ENCODE assay signal across 27 mouse cellular contexts in genomic region chr6:32300611-32301010, GRCm38 (mm10).
DNase-seq lines count a peak whose midpoint lies in the region; ATAC-seq and TF ChIP-seq lines count a peak whose summit lies in the region.
"Had no signal": no experiment of that assay in that cellular context is flagged by ENCODE, and none has a peak within 500 bp of the region (broad histone marks: within the 10 kb centered on the region; RNA-seq: fewer than 3 reads in every experiment).

No protein-coding gene starts in this region.

- 54% methylated on average over 2 of the region's 2 CpGs for WGBS in embryonic facial prominence, embryonic 14.5 days
- 88% methylated on average over 2 of the region's 2 CpGs for WGBS in embryonic facial prominence, embryonic 10.5 days
- 90% methylated on average over 2 of the region's 2 CpGs for WGBS in midbrain, embryonic 11.5 days
- 72% methylated on average over 2 of the region's 2 CpGs for WGBS in midbrain, embryonic 10.5 days
- 75% methylated on average over 2 of the region's 2 CpGs for WGBS in kidney, embryonic 14.5 days

- H3K4me1 ChIP-seq in embryonic facial prominence, embryonic 14.5 days (ENCODE audit: control insufficient read depth, insufficient read depth, low read length) = no peaks in the 10 kb centered on the region
- H3K4me1 ChIP-seq in embryonic facial prominence, embryonic 10.5 days = no peaks in the 10 kb centered on the region
- no peaks in the 10 kb centered on the region for H3K4me1 ChIP-seq in midbrain, embryonic 11.5 days (ENCODE audit: control insufficient read depth, insufficient read depth, low read length)
- H3K4me1 ChIP-seq in midbrain, embryonic 10.5 days = no peaks in the 10 kb centered on the region
- H3K4me1 ChIP-seq in kidney, embryonic 14.5 days (ENCODE audit: control insufficient read depth, insufficient read depth, low read length) = no peaks in the 10 kb centered on the region
- H3K4me1 ChIP-seq: embryonic facial prominence, embryonic 13.5 days; forebrain, embryonic 10.5 days; heart, embryonic 10.5 days; heart, embryonic 13.5 days had no signal

- no peak overlapping the region for H3ac ChIP-seq in myocyte (ENCODE audit: control insufficient read depth, insufficient read length)

- peak; percentile 23 for DNase-seq in embryonic facial prominence, embryonic 14.5 days (ENCODE audit: low spot score)
- no peak for DNase-seq in embryonic facial prominence, embryonic 10.5 days (ENCODE audit: low spot score)
- peak; percentile 39 for DNase-seq in midbrain, embryonic 11.5 days (ENCODE audit: low spot score, missing footprints)
- no peak for DNase-seq in midbrain, embryonic 10.5 days (ENCODE audit: low spot score)
- DNase-seq in right cerebral cortex, postnatal 4 days = no peak
- DNase-seq: adrenal gland, postnatal 10 days; adrenal gland, postnatal 36 days; B cell, adult 2 months; cerebellum, adult 11 months; cerebellum, adult 2 months; cerebellum, adult 9-11 months; cerebellum, postnatal 25 days; gastrocnemius, postnatal 25 days; heart, adult 2 months had no signal

- no peaks in the 10 kb centered on the region for H3K9me3 ChIP-seq in embryonic facial prominence, embryonic 14.5 days (ENCODE audit: control insufficient read depth, low read length)
- no peaks in the 10 kb centered on the region for H3K9me3 ChIP-seq in embryonic facial prominence, embryonic 10.5 days
- no peaks in the 10 kb centered on the region for H3K9me3 ChIP-seq in midbrain, embryonic 11.5 days (ENCODE audit: control insufficient read depth, low read length)
- no peaks in the 10 kb centered on the region for H3K9me3 ChIP-seq in midbrain, embryonic 10.5 days (replicated peaks)
- H3K9me3 ChIP-seq in kidney, embryonic 14.5 days (ENCODE audit: control insufficient read depth, low read length) = no peaks in the 10 kb centered on the region
- H3K9me3 ChIP-seq: embryonic facial prominence, embryonic 13.5 days; forebrain, embryonic 10.5 days; G1E; heart, embryonic 10.5 days; heart, embryonic 13.5 days had no signal

- TF ChIP-seq POLR2A in myocyte (IDR thresholded peaks at IDR 0.05; ENCODE audit: insufficient read length, low read depth) = no peak

- H3K27me3 ChIP-seq in embryonic facial prominence, embryonic 14.5 days (replicated peaks; ENCODE audit: control insufficient read depth, insufficient read depth, low read length) = no peaks in the 10 kb centered on the region
- no peaks in the 10 kb centered on the region for H3K27me3 ChIP-seq in embryonic facial prominence, embryonic 10.5 days (replicated peaks; ENCODE audit: low read depth, poor library complexity, severe bottlenecking)
- no peaks in the 10 kb centered on the region for H3K27me3 ChIP-seq in midbrain, embryonic 11.5 days (ENCODE audit: control insufficient read depth, insufficient read depth, low read length)
- H3K27me3 ChIP-seq in midbrain, embryonic 10.5 days (ENCODE audit: low read depth, poor library complexity, severe bottlenecking) = no peaks in the 10 kb centered on the region
- H3K27me3 ChIP-seq in myocyte (ENCODE audit: control insufficient read depth, insufficient read depth, insufficient read length) = no peaks in the 10 kb centered on the region
- no peaks in the 10 kb centered on the region for H3K27me3 ChIP-seq in kidney, embryonic 14.5 days (ENCODE audit: control insufficient read depth, insufficient read depth, low read length)
- H3K27me3 ChIP-seq: embryonic facial prominence, embryonic 13.5 days; heart, embryonic 13.5 days had no signal

- no peak overlapping the region for H3K4me2 ChIP-seq in embryonic facial prominence, embryonic 14.5 days (ENCODE audit: low read depth, low read length)
- no peak overlapping the region for H3K4me2 ChIP-seq in midbrain, embryonic 11.5 days
- H3K4me2 ChIP-seq in myocyte (ENCODE audit: low read depth) = peak overlapping the region; percentile 1
- H3K4me2 ChIP-seq in kidney, embryonic 14.5 days (replicated peaks; ENCODE audit: low read depth, low read length) = no peak overlapping the region
- H3K4me2 ChIP-seq: embryonic facial prominence, embryonic 13.5 days; heart, embryonic 13.5 days; hindbrain, embryonic 14.5 days had no signal

- ATAC-seq in embryonic facial prominence, embryonic 14.5 days (ENCODE audit: low read depth) = no peak
- no peak for ATAC-seq in midbrain, embryonic 11.5 days (ENCODE audit: low FRiP score)
- no peak for ATAC-seq in kidney, embryonic 14.5 days (ENCODE audit: low FRiP score, low TSS enrichment)
- ATAC-seq: activated CD4-positive, CD25-positive, alpha-beta regulatory T cell, adult 4 months; forebrain, embryonic 14.5 days; hindbrain, postnatal 0 days; inflammation-experienced regulatory T-cells, adult 6 months; intestine, embryonic 16.5 days had no signal

- H3K4me3 ChIP-seq in embryonic facial prominence, embryonic 14.5 days (ENCODE audit: low read depth, low read length) = no peak overlapping the region
- H3K4me3 ChIP-seq in embryonic facial prominence, embryonic 10.5 days = no peak overlapping the region
- H3K4me3 ChIP-seq in midbrain, embryonic 11.5 days (ENCODE audit: low read depth, low read length) = no peak overlapping the region
- H3K4me3 ChIP-seq in midbrain, embryonic 10.5 days = no peak overlapping the region
- no peak overlapping the region for H3K4me3 ChIP-seq in myocyte
- no peak overlapping the region for H3K4me3 ChIP-seq in kidney, embryonic 14.5 days (ENCODE audit: low read length)
- H3K4me3 ChIP-seq: embryonic facial prominence, embryonic 13.5 days; forebrain, embryonic 10.5 days; heart, adult 2 months; heart, embryonic 10.5 days; heart, embryonic 13.5 days had no signal

- no peak overlapping the region for H3K9ac ChIP-seq in embryonic facial prominence, embryonic 14.5 days (ENCODE audit: low read depth, low read length)
- no peak overlapping the region for H3K9ac ChIP-seq in midbrain, embryonic 11.5 days (ENCODE audit: low read length)
- no peak overlapping the region for H3K9ac ChIP-seq in kidney, embryonic 14.5 days (ENCODE audit: low read depth, low read length)
- H3K9ac ChIP-seq: embryonic facial prominence, embryonic 13.5 days; heart, embryonic 13.5 days; hindbrain, embryonic 14.5 days had no signal

- H3K36me3 ChIP-seq in embryonic facial prominence, embryonic 14.5 days (ENCODE audit: control insufficient read depth, insufficient read depth, low read length) = no peaks in the 10 kb centered on the region
- no peaks in the 10 kb centered on the region for H3K36me3 ChIP-seq in embryonic facial prominence, embryonic 10.5 days (replicated peaks)
- no peaks in the 10 kb centered on the region for H3K36me3 ChIP-seq in midbrain, embryonic 11.5 days (ENCODE audit: control insufficient read depth, insufficient read depth, low read length)
- no peaks in the 10 kb centered on the region for H3K36me3 ChIP-seq in midbrain, embryonic 10.5 days
- H3K36me3 ChIP-seq in myocyte (ENCODE audit: control insufficient read depth, insufficient read depth) = no peaks in the 10 kb centered on the region
- no peaks in the 10 kb centered on the region for H3K36me3 ChIP-seq in kidney, embryonic 14.5 days (ENCODE audit: control insufficient read depth, insufficient read depth, low read length)
- H3K36me3 ChIP-seq: embryonic facial prominence, embryonic 13.5 days; forebrain, embryonic 10.5 days; G1E; heart, embryonic 10.5 days; heart, embryonic 13.5 days had no signal

- H3K79me2 ChIP-seq in myocyte (ENCODE audit: control insufficient read depth, insufficient read depth) = no peaks in the 10 kb centered on the region

- H3K27ac ChIP-seq in embryonic facial prominence, embryonic 14.5 days (replicated peaks; ENCODE audit: low read depth, low read length) = no peak overlapping the region
- no peak overlapping the region for H3K27ac ChIP-seq in embryonic facial prominence, embryonic 10.5 days (replicated peaks)
- H3K27ac ChIP-seq in midbrain, embryonic 11.5 days (ENCODE audit: low read depth, low read length) = no peak overlapping the region
- no peak overlapping the region for H3K27ac ChIP-seq in midbrain, embryonic 10.5 days (replicated peaks)
- H3K27ac ChIP-seq in kidney, embryonic 14.5 days (ENCODE audit: low read depth, low read length) = no peak overlapping the region
- H3K27ac ChIP-seq: embryonic facial prominence, embryonic 13.5 days; forebrain, embryonic 10.5 days; heart, adult 2 months; heart, embryonic 10.5 days; heart, embryonic 13.5 days; hindbrain, embryonic 14.5 days; hindbrain, postnatal 0 days had no signal

TF ChIP-seq in myocyte, 11 proteins besides CTCF, POLR2A, EP300 and RAD21:
- TF ChIP-seq MAX (IDR thresholded peaks at IDR 0.05; ENCODE audit: low read depth) = no peak
- no peak for TF ChIP-seq SRF (IDR thresholded peaks at IDR 0.05; ENCODE audit: control insufficient read depth, insufficient read length, low read depth)
- TF ChIP-seq TCF12 (IDR thresholded peaks at IDR 0.05; ENCODE audit: insufficient read depth, poor library complexity, severe bottlenecking) = no peak
- no peak for TF ChIP-seq TCF3 (IDR thresholded peaks at IDR 0.05; ENCODE audit: insufficient read length, low read depth)
- no peak for TF ChIP-seq MYOG (IDR thresholded peaks at IDR 0.05; ENCODE audit: control insufficient read depth in 1 of 3, insufficient read depth in 1 of 3, insufficient read length in 2 of 3, low read depth in 2 of 3)
- TF ChIP-seq CEBPB (IDR thresholded peaks at IDR 0.05; ENCODE audit: insufficient read depth, poor library complexity, severe bottlenecking) = no peak
- TF ChIP-seq E2F4 (IDR thresholded peaks at IDR 0.05; ENCODE audit: insufficient read depth) = no peak
- TF ChIP-seq REST (IDR thresholded peaks at IDR 0.05; ENCODE audit: insufficient read depth, insufficient read length) = no peak
- no peak for TF ChIP-seq MYOD1 (IDR thresholded peaks at IDR 0.05; ENCODE audit: control insufficient read depth in 1 of 3, insufficient read length in 2 of 3, low read depth in 2 of 3)
- no peak for TF ChIP-seq POLR2AphosphoS2 (IDR thresholded peaks at IDR 0.05; ENCODE audit: insufficient read length, low read depth)
- no peak for TF ChIP-seq USF1 (IDR thresholded peaks at IDR 0.05; ENCODE audit: low read depth)

Comparison
In these comparisons a context has a peak if more than half of its experiments do, and no peak if none do; other contexts are left out.
1. DNase-seq: peak in embryonic facial prominence, embryonic 14.5 days (single experiment) and midbrain, embryonic 11.5 days (single experiment); none in embryonic facial prominence, embryonic 10.5 days (single experiment), midbrain, embryonic 10.5 days (single experiment) and right cerebral cortex, postnatal 4 days (single experiment).